Mouse (Mus musculus) left cerebral cortex, adult 8-10 months (tissue): ENCODE data around the gene Arih2. TPM values are rescaled to one million over a fixed set of nuclear protein-coding genes. Genes with fewer than 3 reads are reported as not detected.
A peak's percentile ranks its signal among the peaks of the same experiment; 100 is the strongest.
"Not testable (repeated sequence)": the region's sequence is repeated elsewhere in the genome, so short reads cannot be mapped to it uniquely, and the experiment has no call there.

Source experiments
- DNase-seq, 2 experiments: peaks; one replicate each; pipeline ENCODE4 v3.0.0; 2022; ENCODE audit warnings: low spot score in 2 of 2
- total RNA-seq, 4 experiments: library from RNA; stranded (reverse); gene quantifications; 2 replicates each; pipeline ENCODE4 v1.2.4; 2022

Gene Arih2
- total RNA-seq, 4 experiments from 2014 or later = 51.8 to 55.6 (median 54.2) TPM

GRCm38 (mm10) chr9:108649561-108650440, 615 bp upstream of the Arih2 start:
- DNase-seq = no peak

GRCm38 (mm10) chr9:108648166-108648565, 1.0 kb downstream of the Arih2 start:
- DNase-seq = no peak

- no peak for DNase-seq
These were observed 9.4 kb downstream of the Arih2 start for GRCm38 (mm10) chr9:108639825-108640224.

GRCm38 (mm10) chr9:108635415-108635814, 13.8 kb downstream of the Arih2 start:
- DNase-seq = no peak

- no peak for DNase-seq
These were observed 15.3 kb downstream of the Arih2 start for GRCm38 (mm10) chr9:108633846-108634245.

GRCm38 (mm10) chr9:108632375-108632774, 16.8 kb downstream of the Arih2 start:
- no peak for DNase-seq

- DNase-seq = no peak
These were observed 17.4 kb downstream of the Arih2 start for GRCm38 (mm10) chr9:108631631-108632256.

GRCm38 (mm10) chr9:108630683-108631082, 18.5 kb downstream of the Arih2 start:
- no peak for DNase-seq

GRCm38 (mm10) chr9:108628141-108628540, 21.0 kb downstream of the Arih2 start:
- DNase-seq = no peak

GRCm38 (mm10) chr9:108626498-108626897, 22.7 kb downstream of the Arih2 start:
- DNase-seq = no peak

GRCm38 (mm10) chr9:108617301-108617700, 31.9 kb downstream of the Arih2 start:
- DNase-seq = no peak

GRCm38 (mm10) chr9:108611488-108611887, 37.7 kb downstream of the Arih2 start:
- DNase-seq = no peak

GRCm38 (mm10) chr9:108608889-108609288, 40.3 kb downstream of the Arih2 start:
- no peak for DNase-seq

GRCm38 (mm10) chr9:108607929-108608328, 41.3 kb downstream of the Arih2 start:
- DNase-seq = not testable (repeated sequence)

- DNase-seq = no peak
These were observed 47.2 kb downstream of the Arih2 start for GRCm38 (mm10) chr9:108601986-108602385.

GRCm38 (mm10) chr9:108600011-108600410, 49.2 kb downstream of the Arih2 start:
- no peak for DNase-seq

- DNase-seq = no peak
These were observed 50.1 kb downstream of the Arih2 start for GRCm38 (mm10) chr9:108599021-108599566.

- DNase-seq = peak; percentile 72 to 77
These were observed 52.0 kb downstream of the Arih2 start, which contains the start of gene P4htm for GRCm38 (mm10) chr9:108596998-108597764. P4htm (minus strand) TSS chr9:108597667.

- no peak for DNase-seq
These were observed 54.8 kb downstream of the Arih2 start for GRCm38 (mm10) chr9:108594354-108594753.

GRCm38 (mm10) chr9:108591462-108591861, 57.7 kb downstream of the Arih2 start:
- no peak for DNase-seq

GRCm38 (mm10) chr9:108589229-108589628, 60.0 kb downstream of the Arih2 start:
- no peak for DNase-seq
